Mouse (Mus musculus) gastrocnemius, adult 18-20 months (tissue): ENCODE results near the gene Itpka. TPM values are rescaled to one million over a fixed set of nuclear protein-coding genes. Genes with fewer than 3 reads are reported as not detected.
"Not testable (repeated sequence)": the region's sequence is repeated elsewhere in the genome, so short reads cannot be mapped to it uniquely, and the experiment has no call there.

Source experiments
- DNase-seq: peaks from one replicate; pipeline ENCODE4 v3.0.0; 2021; ENCODE audit warnings: low spot score
- long read RNA-seq, 2 experiments: library from polyadenylated mRNA; stranded (forward); transcript quantifications; one replicate each; pipeline ENCODE4 v2.0.0; 2021
- total RNA-seq, 2 experiments: library from RNA; stranded (reverse); gene quantifications; 2 replicates each; pipeline ENCODE4 v1.2.3; 2021

The Itpka gene
- total RNA-seq = not detected
- long read RNA-seq, experiment 1 = 0 reads
- long read RNA-seq, experiment 2 = 0 reads

- DNase-seq = no peak
Observed at GRCm38 (mm10) chr2:119741581-119742411, at the start of gene Itpka. Gene Itpka (plus strand): TSS chr2:119742337.

- DNase-seq = no peak
Observed at GRCm38 (mm10) chr2:119694826-119695225, 47.3 kb upstream of the Itpka start.

- DNase-seq = no peak
Observed at GRCm38 (mm10) chr2:119696111-119696510, 46.0 kb upstream of the Itpka start.

- DNase-seq = no peak
Observed at GRCm38 (mm10) chr2:119698472-119698871, 43.7 kb upstream of the Itpka start.

- no peak for DNase-seq
Observed at GRCm38 (mm10) chr2:119699962-119700361, 42.2 kb upstream of the Itpka start.

- no peak for DNase-seq
Observed at GRCm38 (mm10) chr2:119703171-119703570, 39.0 kb upstream of the Itpka start.

- no peak for DNase-seq
Observed at GRCm38 (mm10) chr2:119707676-119708075, 34.5 kb upstream of the Itpka start.

- DNase-seq = no peak
Observed at GRCm38 (mm10) chr2:119710011-119710410, 32.1 kb upstream of the Itpka start.

- not testable (repeated sequence) for DNase-seq
Observed at GRCm38 (mm10) chr2:119715868-119716267, 26.3 kb upstream of the Itpka start.

- DNase-seq = no peak
Observed at GRCm38 (mm10) chr2:119721070-119721469, 21.1 kb upstream of the Itpka start.

GRCm38 (mm10) chr2:119727762-119728416 lies 14.2 kb upstream of the Itpka start:
- no peak for DNase-seq

- DNase-seq = no peak
Observed at GRCm38 (mm10) chr2:119730735-119731134, 11.4 kb upstream of the Itpka start.

GRCm38 (mm10) chr2:119737124-119737523 lies 5.0 kb upstream of the Itpka start:
- DNase-seq = no peak

- DNase-seq = no peak
Observed at GRCm38 (mm10) chr2:119740567-119740966, 1.6 kb upstream of the Itpka start.

- no peak for DNase-seq
Observed at GRCm38 (mm10) chr2:119742461-119743175, 481 bp downstream of the Itpka start.

- DNase-seq = no peak
Observed at GRCm38 (mm10) chr2:119743176-119743807, 1.2 kb downstream of the Itpka start.

- DNase-seq = no peak
Observed at GRCm38 (mm10) chr2:119743808-119744162, 1.6 kb downstream of the Itpka start.

GRCm38 (mm10) chr2:119744163-119745111 lies 2.3 kb downstream of the Itpka start:
- no peak for DNase-seq

- DNase-seq = no peak
Observed at GRCm38 (mm10) chr2:119745281-119745680, 3.1 kb downstream of the Itpka start.

- no peak for DNase-seq
Observed at GRCm38 (mm10) chr2:119747554-119747953, 5.4 kb downstream of the Itpka start.

GRCm38 (mm10) chr2:119749260-119749659 lies 7.1 kb downstream of the Itpka start:
- no peak for DNase-seq
